Mouse (Mus musculus) left cerebral cortex, adult 11 months (tissue): ENCODE measurements around the gene Ckap4.
"Not testable (repeated sequence)": the region's sequence is repeated elsewhere in the genome, so short reads cannot be mapped to it uniquely, and the experiment has no call there.

Source experiments
- DNase-seq: peaks from one replicate; pipeline ENCODE4 v3.0.0; 2022; ENCODE audit warnings: low spot score

Ckap4 gene

DNA sequence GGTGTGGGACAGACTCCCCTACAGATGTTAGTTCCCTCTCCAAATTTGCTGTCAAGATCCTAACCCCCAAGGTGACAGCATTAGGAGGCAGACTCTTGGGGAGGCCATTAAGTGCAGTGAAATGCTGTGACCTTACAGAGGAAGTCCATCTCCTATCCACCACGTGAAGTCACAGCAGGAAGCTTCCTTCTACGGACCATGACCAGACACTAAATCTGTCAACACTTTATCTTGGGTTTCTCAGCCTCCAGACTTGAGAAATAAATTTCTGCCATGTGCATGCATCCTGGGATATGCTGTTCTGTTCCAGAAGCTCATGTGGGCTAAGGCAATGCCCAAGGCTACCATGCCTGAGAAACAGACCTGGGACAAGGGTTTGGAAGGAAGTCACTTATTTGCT lies 35.0 kb downstream of the Ckap4 start:
- no peak for DNase-seq

DNA sequence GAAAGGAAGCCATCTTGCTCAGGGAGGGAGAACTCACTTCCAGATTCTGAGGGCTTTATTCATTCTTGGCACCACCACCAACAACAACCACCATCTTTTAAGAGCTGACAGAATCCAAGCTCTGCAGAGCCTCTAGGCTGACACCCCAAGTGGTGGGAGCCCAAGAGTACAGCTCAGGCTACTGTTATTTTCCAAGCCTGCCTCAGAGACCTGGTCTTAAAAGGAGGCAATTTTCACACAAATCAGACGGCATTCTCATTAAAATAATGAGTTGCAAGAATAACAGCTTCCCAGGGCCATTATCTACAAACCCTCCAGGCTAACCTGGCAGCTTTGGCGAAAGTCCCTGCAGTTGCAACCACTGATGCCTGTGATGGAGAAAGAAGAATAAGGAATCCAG lies 37.1 kb downstream of the Ckap4 start:
- no peak for DNase-seq

DNA sequence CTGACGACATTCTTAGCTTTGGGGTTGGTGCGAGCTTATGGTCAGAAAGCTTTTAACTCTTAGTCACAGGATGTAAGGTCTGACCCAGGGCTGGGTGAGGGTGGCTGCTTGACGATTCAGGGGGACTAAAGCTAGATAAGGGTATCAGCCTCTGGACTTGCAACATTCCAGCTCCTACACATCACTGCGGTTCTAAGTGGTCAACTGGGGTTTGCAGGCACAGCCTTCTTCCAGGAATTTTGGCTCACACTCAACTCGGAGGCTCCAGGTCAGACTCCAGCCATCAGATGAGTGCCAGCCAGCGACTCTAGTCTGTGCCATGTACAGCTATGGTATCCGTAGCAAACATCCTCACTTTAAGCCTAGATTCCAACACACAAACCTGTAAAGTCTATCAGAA lies 39.4 kb downstream of the Ckap4 start:
- DNase-seq: no peak

DNA sequence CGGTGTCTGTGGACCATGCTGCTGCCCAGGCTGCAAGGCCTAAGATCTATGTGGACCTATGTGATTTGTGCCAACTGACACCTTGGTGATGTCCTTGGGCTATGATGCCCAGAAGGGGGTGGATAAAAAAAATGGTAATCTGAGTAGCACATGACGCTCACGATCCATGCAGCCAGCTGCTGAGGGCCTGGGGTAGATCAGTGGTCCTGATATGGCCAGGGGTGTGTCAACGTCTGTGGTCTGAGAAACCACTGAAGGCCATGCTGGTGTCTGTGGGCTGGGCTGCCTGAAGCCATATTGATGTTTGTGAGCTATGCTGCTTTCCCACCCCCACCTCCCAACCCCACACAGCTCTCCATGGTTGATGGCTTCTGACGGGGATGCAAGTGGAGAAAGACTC lies 43.7 kb downstream of the Ckap4 start:
- DNase-seq: no peak

DNA sequence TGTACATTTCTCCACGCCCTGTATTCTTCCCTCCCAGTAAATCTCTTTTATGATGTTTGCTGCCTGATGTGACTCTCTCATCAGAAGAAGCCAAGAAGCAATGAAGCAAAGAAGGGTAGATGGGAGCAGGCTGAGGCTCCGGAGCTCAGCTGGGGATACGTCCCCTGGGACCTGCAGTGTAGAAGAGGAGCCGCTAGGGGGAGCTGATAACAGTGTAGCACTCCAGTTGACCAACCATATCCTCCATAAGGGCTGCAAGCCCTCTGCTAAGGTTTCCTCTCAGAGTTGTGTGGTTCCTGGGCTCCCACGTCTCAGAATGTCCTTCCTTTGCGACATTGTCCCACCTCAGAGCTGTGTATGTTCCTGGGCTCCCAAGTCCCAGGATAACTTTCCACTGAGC lies 45.5 kb downstream of the Ckap4 start:
- no peak for DNase-seq

- no peak for DNase-seq
Observed at GRCm38 (mm10) chr10:84484661-84485060, 49.2 kb downstream of the Ckap4 start.

DNA sequence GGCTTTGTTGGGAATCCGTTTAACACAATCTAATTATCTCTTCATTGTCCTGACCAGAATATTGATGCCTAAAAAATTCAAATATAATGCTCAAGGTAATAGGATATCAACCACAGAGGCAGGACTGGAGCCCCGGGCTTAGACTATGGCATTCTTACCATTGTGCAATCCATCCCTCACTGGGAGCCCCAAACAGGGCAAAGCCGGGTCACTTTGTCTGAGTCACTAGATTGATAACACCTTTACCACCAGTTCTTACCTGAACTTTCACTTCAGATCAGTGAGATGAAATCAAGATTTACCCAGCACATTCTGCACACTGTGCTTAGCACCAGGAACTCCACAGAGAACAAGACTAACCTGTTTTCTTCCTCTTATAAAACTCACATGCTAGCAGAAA lies 50.3 kb downstream of the Ckap4 start:
- DNase-seq: no peak

DNA sequence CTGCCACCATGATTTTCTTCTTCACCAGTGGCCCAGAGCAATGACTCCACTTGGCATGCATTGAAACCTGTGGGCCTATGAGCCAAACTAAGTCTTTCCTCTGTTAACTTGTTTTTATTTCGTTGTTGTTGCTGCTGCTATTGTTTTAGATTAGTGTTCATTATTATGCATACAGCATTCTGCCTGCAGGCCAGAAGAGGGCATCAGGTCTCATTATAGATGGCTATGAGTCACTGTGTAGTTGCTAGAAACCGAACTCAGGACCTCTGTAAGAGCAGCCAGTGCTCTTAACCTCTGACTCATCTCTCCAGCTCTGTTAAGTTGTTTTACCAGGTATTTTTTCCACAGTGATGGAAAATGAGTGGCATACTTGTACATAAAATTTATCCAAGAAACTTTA lies 50.8 kb downstream of the Ckap4 start:
- DNase-seq: no peak

DNA sequence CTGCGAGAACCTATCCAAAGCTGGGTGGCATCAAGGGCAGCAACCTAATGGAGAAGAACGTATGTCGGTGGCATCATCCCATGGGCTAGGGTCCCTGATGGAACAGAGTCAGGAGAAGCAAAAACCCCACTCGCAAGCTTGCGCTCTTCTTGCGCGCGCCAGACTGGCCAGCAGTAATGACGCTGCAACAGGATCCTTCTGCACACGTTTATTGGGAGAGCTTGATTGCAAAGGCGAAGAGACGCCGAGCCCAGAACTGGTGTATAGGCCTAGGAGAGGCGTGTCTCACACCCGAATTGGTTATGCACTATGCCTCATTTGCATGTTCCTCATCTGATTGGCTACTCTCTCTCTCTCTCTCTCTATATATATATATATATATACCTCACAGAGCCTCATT lies 51.4 kb downstream of the Ckap4 start:
- not testable (repeated sequence) for DNase-seq

- no peak for DNase-seq
Observed at GRCm38 (mm10) chr10:84481327-84481671, 52.6 kb downstream of the Ckap4 start.

DNA sequence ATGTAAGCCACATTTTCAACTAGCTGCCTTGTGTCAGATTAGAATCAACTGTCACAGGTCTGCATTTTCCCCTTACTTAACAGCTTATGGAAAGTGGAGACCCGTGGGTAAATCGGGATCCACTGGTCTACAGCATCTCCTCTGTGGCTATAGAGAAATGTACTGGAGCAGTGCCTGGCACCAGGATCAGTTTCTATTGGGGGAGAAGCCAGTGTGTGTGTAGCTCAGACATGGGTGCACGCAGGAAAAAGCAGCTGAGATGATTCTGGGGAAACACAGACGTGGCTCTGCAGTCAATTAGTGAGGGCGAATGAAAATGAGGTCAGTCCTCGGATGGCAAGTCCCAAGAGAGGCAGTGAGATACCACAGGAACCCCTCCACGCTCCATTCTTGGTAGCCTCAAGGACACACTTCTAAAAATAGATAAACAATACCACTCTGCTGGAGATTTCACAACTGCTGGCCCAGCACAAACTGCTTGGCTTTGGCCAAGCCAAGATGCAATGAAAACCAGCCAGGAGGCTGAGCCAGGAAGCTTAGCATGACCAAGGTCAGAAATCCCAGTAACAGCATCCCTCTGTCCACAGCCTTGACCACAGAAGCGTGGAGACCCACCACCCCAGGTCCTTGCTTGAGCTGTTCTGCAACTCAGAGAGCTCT lies 53.1 kb downstream of the Ckap4 start:
- no peak for DNase-seq

- no peak for DNase-seq
Observed at GRCm38 (mm10) chr10:84480146-84480545, 53.7 kb downstream of the Ckap4 start.

DNA sequence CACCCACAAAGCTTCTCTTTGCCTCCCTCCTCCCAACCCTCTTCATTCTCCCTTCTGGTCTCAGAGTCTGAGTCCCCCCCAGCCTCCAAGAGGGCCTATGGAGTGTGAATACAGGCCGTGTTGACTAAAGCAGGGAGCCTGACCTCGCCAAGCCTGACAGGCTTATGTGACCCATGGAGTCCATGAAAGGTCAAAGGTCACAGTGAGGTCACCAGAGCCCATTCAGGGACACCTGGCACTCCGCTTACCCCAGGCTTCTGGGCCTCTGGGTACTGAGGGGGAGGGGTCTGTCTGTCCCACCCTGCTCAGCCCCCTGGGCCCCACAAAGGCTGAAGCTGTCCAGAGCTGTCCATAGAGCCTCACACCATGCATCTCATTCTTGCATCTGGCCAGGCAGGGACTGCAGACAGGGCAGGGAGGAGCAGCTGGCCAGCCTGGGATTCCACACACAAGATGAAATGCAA lies 56.2 kb downstream of the Ckap4 start:
- DNase-seq: no peak

- no peak for DNase-seq
Observed at GRCm38 (mm10) chr10:84477045-84477612, 56.7 kb downstream of the Ckap4 start.
